Mouse (Mus musculus): ENCODE measurements around the gene Slc39a10.

Slc39a10 gene

DNA sequence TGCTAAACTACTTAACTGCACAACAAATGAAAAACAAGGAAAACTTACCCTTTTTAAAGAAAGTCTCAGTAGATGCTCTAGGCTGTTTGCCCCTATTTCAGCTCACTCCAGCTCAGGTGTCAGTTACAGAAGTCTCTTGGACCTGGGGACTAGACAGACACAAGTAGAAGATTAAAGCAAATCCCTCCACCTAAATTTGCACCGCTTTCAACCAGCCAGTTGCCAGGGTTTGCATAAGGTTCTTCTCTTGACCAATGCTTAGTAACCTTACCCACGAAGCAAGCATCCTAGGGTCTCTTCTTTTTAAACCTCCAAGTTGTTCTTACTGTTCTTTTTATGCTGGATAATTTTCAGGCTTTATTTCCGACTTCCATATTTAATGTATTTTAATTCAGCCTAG, at the start of gene Slc39a10:
Slc39a10 (minus strand) TSS at position 101 of the 400 bp plus-strand sequence.
- DNase-seq (ENCODE audit: low read depth, low spot score), result no peak

DNA sequence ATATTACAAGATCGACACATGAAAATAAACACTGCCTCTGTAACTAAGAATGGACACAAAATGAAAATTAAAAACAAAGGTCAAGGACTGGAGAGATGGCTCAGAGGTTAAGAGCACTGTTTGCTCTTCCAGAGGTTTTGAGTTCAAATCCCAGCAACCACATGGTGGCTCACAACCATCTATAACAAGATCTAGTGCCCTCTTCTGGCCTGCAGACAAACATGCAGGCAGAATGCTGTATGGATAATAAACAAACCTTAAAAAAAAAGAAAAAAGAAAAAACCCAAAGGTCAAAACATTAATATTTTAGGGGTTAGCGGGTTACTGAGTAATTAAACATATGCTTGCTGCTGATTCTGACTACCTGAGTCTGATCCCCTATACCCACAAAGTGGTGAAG, 46.6 kb upstream of the Slc39a10 start:
- no peak for DNase-seq (ENCODE audit: low read depth, low spot score)

DNA sequence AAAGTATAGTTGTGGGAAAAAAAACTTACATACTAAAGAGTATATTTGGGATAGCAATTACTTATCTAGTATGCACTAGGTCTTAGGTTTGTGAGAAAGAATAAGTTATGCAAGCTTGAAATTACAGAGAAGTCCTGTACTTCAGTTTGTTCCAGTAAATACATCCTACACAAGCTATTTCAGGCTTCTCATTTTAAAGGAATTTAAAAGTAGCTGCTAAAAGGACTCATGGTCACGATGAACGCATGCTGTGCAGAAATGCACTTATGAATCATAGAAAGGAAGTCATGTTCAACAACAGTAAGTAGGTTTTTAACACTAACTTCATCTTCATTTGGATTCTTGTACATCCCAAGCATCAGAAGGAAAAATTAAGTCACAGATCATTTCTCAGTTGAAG, 45.0 kb upstream of the Slc39a10 start:
- no peak for DNase-seq (ENCODE audit: low read depth, low spot score)

DNA sequence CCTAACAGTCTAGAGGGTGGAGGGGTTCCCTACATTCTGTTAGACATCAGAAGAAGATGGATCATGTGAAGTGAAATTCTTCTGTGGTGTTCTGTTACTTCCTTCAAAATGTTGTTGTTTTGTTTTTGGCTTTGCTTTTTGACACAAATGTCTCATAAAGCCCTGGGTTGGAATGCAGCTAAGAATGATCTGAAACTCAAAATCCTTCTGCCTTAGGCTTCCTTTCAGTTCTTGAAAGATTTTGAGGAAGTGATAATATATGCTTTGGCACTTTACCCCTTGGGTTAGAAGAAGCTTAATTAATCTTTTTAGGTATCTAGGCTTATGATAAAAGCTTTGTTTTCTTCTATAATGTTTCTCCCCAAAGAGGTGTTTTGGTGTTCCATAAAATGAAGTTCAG, 34.5 kb upstream of the Slc39a10 start:
- no peak for DNase-seq (ENCODE audit: low read depth, low spot score)

DNA sequence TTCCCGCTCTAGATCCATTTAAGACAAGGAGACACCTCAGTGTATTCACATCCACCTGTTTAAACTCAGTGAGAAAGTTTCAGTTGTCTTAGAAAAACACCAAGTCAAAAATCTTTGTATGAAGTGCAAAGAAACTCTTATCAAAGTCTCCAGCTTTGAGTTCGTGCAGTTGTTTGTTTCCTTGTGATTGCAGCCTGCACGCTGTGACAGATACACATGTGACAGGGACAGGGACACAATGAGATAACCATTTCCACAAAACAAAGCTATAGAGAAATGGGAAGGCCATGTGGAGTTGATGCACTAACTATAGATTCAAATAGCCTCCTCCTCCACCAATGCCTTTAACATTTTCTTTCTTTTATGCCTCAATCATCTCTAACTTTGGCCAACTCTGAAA, 33.6 kb upstream of the Slc39a10 start:
- DNase-seq (ENCODE audit: low read depth, low spot score), result no peak

DNA sequence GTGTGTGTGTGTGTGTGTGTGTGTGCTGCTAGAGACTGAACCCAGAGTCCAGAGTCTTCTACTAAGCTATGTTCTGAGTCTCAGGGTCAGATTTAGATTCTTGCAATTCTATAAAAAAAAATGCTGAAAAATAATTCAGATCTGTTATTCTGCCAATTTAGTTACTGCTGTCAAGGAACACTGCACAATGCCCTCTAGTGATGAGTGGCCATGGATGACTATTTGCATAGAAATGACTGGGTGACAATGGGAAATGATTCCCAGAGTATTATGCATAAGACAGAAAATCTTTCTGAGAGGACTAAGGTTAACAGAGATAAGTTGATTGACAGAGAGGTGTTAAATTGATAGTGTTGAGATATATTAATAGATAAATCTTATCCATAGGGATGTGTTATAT, 32.3 kb upstream of the Slc39a10 start:
- no peak for DNase-seq (ENCODE audit: low read depth, low spot score)

DNA sequence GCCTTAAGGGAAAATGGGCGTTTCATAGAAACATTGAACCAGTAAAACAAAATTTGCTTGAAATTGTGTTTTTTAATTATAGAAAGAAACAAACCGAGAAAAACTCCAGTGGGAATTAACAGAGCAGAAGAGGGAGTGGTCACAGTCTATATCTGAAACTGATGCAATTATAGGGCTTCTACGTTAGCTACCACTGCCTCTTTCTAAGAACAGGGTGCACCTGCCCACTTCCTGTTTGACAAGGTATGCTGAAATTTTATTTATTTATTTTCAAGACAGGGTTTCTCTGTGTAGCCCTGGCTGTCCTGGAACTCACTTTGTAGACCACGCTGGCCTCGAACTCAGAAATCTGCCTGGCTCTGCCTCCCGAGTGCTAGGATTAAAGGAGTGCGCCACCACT, 30.3 kb upstream of the Slc39a10 start:
- no peak for DNase-seq (ENCODE audit: low read depth, low spot score)

DNA sequence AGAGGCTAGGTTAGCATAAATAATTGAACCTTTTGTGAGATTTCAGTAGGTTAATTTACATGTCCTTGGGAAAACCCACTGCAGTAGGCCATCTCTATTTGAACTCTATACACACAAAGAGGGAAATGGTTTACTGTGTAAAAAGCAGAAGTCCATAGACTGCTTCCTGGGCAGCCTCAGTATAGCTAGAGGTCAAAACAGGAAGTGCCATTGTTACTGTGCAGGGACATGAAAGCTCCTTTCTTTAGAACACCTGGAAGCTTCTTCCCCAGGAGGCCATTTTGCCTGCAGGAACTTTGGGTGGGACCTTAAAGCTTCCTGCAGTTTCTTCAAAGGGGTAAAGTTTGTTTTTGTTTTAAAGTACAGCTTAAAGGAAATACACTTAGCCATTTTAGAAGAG, 29.0 kb upstream of the Slc39a10 start:
- DNase-seq (ENCODE audit: low read depth, low spot score), result no peak

DNA sequence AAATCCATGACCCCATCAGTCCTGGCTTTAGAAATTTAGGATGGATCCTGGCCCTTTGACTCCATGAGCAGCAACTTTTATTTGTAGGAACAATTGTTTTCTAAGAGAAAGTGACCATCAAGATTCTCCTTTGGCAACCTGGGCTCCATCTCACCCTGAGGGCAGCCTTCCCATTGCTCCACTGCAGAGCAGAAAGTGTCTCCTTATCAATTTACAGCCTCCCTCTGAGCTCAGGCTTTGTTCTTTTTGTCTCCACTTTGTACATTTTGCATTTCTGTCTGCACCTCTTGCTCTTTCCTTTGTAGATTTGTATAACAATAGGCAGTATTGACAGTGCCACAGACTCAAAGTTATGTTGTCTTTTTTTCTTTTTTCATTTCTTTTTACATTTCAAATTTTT, 23.6 kb upstream of the Slc39a10 start:
- DNase-seq (ENCODE audit: low read depth, low spot score), result no peak

DNA sequence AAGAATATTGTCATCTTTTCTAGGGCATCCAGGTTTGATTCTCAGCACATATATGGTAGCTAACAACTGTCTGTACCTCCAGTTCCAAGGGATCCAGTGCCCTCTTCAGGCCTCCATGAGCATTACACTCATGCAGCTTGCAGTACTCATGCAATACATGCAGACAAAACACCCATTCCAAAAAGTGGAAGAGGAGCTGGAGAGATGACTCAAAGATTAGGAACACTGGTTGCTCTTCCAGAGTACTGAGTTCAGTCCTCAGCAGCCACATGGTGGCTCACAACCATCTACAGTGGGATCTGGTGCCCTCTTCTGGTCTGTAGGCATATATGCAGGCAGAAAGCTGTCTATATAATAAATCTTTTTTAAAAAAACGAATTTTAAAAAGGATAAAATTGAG, 21.7 kb upstream of the Slc39a10 start:
- no peak for DNase-seq (ENCODE audit: low read depth, low spot score)

DNA sequence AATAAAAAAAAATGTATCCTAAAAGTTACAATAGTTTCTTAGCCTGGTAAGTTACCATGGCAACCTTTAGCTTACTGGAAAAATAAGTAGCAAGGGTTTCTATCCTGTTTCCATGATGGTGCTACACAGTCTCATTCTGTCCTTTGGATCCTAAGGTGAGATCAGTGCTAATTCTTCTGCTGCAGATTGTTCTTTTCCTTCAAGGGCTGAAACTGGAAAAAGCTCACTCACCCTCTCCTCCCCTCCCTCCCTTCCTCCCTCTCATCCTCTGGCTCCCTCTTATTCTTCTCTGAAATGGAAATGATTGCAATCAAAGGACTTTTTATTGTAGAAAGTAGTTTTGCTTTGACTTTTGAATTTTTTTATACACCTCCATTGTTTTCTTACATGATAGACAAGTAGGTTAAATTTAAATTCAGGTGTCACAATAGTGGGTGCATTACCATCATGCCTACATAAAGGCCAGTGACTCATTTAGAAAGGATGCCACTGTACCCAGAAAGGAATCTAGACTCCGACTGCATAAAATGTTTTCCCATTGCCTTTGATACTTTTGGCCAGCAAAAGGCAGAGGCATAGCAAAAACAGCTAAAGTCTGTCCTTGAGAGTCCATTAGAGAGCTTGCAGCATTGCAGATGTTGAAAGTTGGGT, 20.0 kb upstream of the Slc39a10 start:
- no peak for DNase-seq (ENCODE audit: low read depth, low spot score)

DNA sequence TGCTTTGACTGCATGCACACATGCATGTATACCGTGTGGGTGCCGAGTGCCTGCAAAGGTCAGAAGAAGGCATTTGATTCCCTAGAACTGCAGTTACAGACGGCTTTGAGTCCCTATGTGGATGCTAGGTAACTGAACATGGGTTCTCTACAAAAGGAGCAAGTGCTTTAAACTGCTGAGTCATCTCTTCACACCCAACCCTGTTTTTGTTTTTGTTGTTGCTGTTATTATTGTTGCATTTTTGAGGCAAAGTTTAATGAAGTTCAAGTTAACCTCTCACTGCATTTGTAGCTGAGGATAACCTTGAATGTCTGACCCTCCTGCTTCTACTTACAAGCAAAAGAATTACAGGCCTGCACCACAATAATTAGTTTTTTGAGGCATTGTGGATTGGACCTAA, 17.5 kb upstream of the Slc39a10 start:
- DNase-seq (ENCODE audit: low read depth, low spot score), result no peak

DNA sequence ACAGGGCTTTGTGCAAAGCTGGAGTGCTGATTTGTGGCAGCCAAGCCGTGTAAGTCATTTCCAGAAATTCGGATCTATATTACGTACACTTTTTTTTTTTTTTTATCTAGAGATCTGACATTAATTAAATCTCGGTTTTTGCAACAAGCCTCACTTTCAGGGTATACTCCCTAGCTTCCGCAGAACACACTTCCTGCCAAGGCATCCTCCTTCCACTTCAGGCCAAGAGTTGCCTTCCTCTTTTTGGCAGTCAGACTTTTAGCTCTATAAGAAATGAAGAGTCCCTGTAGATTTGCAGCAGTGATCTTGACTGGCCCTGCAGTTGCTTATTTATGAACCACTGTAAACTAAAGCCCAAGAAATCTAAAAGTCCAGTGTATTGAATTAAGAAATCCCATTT, 13.1 kb upstream of the Slc39a10 start:
- no peak for DNase-seq (ENCODE audit: low read depth, low spot score)

DNA sequence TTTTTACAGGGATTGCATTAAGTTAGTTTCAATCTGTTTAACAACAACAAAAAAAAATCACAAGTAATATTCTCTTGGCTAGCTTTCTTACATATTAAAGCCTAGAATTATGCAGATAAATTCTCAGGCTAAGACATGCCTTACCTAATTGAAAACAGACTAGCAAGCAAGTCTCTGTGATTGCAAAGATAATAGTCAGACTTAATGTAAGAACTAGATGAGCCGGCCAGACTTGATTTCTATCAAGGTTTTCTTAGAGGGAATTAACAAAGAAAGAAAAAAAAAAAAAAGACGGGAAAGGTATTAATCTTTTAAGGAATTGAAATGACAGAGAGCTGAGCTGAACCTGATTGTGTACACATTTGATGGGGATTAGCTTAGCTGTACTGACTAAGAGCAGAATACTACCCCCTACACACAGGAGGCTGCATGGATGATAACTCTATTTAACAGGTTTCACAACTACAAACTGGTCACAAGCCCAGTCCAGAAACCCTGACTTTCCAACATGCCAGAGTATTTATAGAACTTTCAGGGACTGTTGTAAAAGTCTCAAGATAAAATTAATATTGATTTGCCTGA, 9.5 kb upstream of the Slc39a10 start:
- DNase-seq (ENCODE audit: low read depth, low spot score), result no peak

DNA sequence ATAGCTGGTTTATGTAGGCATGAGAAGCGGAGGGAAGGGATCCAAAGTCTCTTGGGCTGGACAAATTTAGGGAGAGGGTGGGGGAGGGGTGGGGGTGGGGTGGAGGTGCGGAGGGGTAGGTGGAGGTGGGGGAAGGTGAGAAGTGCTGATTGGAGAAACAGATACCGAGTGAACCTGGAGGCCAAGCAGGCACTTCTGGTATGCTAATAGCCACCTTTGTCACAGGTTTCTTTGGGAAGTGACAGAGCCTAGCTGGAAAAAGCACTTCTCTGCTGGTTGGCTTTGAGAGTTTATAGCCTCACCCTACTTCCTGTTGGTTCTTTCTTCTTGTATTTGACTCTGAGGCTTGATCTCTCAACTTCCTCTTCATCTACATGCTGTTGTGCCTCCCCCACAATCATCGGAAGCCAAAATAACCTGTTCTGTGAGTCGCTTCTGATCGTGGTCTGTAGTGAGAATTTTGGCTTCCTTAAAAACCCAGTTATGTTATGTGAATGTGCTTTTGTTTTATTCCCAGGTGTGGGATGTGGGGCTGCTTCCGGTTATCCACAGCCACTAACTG, 1.7 kb upstream of the Slc39a10 start:
- DNase-seq (ENCODE audit: low read depth, low spot score), result no peak

DNA sequence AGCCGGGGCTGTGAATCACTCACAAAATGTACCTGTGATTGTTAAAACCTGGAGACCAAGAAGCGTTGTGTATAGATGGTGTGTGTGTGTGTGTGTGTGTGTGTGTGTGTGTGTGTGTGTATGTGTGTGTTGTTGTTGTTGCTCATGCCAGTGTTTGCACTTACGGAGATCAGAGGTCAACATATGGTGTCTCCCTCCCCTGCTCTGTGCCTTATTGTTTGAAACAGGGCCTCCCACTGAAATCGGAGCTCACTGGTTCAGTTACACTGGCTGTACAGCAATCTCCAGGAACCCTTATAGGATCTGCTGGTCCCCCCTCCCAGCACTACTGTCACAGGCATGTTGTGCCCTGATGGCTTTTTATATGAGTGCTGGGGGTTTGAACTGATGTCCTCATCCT, 3.9 kb downstream of the Slc39a10 start:
- DNase-seq (ENCODE audit: low read depth, low spot score), result peak; percentile 38

DNA sequence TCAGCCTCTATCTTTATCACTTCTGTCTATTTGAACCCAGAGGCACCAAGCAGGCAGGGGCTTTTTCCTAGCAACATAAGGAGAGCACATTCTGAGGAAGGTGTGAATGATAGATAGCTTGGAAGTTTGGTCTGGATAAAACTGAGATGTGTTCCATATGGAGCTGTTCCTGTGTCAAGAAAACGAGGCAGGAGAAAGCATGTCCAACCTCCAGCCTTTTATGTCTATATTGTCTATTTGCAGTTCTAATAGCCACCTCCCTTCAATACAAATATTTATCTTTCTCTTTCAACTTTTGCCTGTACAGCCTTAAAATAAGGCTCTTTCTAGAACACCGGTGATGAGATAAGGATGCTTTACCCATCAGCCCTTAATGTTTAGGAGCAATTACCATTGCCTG, 4.3 kb downstream of the Slc39a10 start:
- DNase-seq (ENCODE audit: low read depth, low spot score), result peak; percentile 25

DNA sequence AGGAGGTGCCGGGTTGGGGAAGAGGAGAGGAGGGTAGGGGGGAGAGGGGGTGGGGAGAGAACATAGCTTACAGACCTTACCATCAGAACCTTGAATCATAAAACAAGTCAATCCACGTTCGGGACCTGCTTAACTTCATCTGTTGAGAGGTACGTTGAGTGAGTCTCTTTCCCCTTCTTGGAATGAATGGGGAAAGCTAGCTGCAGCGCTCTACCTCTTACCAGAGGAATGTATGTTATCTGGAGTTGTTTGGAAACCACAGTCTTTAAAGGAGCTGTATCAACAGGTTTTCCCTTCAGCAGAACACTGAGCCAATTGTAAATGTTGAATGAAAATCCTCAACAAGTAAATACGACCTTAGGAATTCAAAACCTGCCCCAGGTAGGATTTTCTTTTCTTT, 4.7 kb downstream of the Slc39a10 start:
- peak; percentile 30 for DNase-seq (ENCODE audit: low read depth, low spot score)

DNA sequence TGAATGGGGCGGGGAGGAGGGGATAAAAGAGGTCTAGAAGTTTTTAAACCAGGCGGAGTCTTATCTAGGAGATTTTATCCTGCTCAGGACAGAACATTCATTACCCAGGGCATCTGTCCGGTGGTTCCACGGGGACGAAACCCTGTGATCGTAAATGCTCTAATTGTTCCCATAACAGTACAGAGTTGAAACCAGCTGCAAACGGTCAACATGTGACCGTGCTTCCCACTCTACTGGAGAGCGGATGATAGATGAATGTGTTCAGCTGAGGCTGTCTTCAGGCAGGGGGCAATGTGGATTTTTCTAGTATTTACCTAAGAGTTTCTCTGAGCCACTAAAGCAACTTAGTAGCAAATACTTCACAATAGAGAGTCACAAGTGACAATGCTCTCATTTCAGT, 6.6 kb downstream of the Slc39a10 start:
- DNase-seq (ENCODE audit: low read depth, low spot score), result peak; percentile 64

DNA sequence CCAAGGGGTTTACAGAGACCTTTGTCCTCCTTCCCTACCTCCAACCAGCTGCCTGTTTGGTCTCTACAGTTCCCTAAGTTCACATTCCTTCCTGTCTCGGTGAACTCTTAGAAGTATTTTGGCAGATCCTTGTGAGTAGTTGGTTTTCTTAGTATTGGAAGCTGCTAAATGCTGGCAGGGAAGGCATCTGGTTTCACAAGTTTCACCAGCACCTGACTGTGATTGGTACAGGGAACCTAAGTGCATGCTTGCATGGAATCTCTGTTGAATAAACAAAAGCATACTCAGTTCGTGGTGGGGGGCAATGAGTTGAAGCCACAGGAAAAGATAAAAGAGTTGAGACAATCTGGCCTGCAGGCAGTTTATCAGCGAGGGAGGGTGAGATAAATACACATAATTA, 7.4 kb downstream of the Slc39a10 start:
- peak; percentile 56 for DNase-seq (ENCODE audit: low read depth, low spot score)

DNA sequence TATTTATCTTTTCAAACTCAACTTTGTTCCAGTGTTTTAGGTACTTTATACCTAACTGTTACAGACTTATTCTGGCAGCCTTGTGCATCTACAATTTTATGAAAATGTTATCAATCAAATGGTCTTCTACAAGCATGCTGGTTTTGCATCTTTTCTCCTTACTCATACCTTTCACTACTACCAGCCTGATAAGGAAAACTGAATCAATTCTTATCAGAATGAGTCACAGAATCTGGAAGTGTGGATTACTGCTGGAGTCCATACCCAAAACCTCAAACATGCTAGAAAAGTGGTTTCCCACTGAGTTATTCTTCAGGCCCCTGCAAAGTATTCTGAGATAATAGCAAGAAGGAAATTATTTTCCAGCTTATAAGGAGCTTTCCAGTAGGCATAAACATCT, 12.7 kb downstream of the Slc39a10 start:
- DNase-seq (ENCODE audit: low read depth, low spot score), result no peak

DNA sequence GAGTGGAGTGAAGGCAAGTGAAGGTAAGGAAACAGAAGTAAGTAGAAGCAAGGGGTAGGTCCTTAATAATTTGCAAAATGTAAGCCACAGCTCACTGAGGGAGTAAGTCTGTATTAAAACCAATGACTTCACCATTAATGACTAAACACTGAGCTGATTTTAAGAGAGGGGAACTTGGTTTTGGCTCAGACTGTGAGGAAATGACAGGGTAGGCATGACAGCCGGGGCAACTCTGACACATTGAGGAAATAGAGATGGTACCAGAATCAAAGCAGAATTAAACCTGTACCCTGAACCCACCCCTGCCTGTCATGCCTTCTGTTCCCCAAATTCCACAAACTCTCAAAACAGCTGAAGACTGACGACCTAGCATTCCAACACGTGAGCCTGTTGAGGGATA, 18.9 kb downstream of the Slc39a10 start:
- no peak for DNase-seq (ENCODE audit: low read depth, low spot score)

DNA sequence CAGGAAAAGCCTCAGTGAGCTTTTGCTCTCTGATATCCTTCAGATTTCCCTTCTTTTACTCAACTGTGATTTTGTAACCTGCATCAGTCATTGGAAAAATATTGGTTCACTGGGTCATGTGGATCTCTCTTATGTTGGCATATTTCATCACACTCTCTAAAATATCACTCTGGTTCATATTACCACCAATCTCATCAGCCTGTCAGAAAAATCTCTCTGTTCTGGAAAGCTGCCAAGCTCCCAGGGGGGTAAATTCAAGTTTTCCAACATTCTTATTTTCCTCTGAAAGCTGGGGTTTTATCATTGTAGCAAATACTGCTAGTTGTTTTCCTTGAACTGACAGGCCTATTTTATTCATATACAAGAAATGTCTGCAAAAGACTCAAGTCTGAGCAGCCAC, 22.9 kb downstream of the Slc39a10 start:
- no peak for DNase-seq (ENCODE audit: low read depth, low spot score)

All from mesoderm, embryonic 11.5 days (tissue).